Mouse (Mus musculus) liver, embryonic 14.5 days (tissue): ENCODE results near the gene Bcl2l10.

Source experiments
- CTCF ChIP-seq: IDR thresholded peaks from 2 replicates; pipeline ENCODE4 v1.5.1; 2016; ENCODE audit warnings: antibody characterized with exemption, low read depth, control low read depth
- EP300 ChIP-seq: IDR thresholded peaks from 2 replicates; pipeline ENCODE4 v1.6.1; 2016; ENCODE audit warnings: antibody characterized with exemption, low read depth

DNA sequence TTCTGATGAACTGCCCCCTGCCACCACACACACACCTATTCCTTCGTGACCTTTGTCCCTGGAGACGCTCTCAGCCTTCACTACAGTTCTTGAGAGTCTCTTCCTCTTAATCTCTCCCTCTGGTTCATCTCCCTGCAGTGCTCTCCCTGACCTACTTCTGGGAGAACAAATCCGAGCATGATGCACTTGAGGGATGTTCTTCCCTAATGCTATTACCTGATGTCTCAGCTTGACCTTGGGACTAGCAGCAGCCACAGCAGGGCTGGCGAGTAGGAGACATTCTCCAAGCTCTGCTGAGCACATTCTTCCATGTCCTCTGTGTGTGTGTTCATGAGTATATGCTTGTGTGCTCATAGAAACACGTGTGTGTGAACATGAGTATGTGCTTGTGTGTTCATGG lies 38.9 kb upstream of the Bcl2l10 start:
- TF ChIP-seq CTCF (no peak), EP300 (no peak)
